10 mouse cellular contexts compared by ENCODE assay signal in genomic region chr8:104789886-104790680, GRCm38 (mm10). TPM values are rescaled to one million over a fixed set of nuclear protein-coding genes. Genes with fewer than 3 reads are reported as not detected.
DNase-seq lines count a peak whose midpoint lies in the region; ATAC-seq and TF ChIP-seq lines count a peak whose summit lies in the region.
"Had no signal": no experiment of that assay in that cellular context is flagged by ENCODE, and none has a peak within 500 bp of the region (broad histone marks: within the 10 kb centered on the region; RNA-seq: fewer than 3 reads in every experiment).

No protein-coding gene starts in this region.

- no peak overlapping the region for H3K4me2 ChIP-seq in liver, embryonic 14.5 days (ENCODE audit: low read depth)
- H3K4me2 ChIP-seq in liver, embryonic 11.5 days, result no peak overlapping the region

- no peak for DNase-seq in cerebellum, adult 11-12 months
- no peak for DNase-seq in liver, embryonic 14.5 days (ENCODE audit: low read depth in 3 of 3, low spot score in 3 of 3)
- no peak for DNase-seq in liver, embryonic 11.5 days (ENCODE audit: low spot score)
- peak; percentile 17 for DNase-seq in c-Kit-positive CD71-positive TER-119-positive erythroid progenitor cells, embryonic 14.5 days (ENCODE audit: low spot score)
- DNase-seq in kidney, postnatal 10 days, result peak; percentile 36
- no peak for DNase-seq in right cerebral cortex, postnatal 36 days (ENCODE audit: low spot score in 2 of 2)
- no peak for DNase-seq in spleen, adult 12 weeks (ENCODE audit: low spot score)

- TF ChIP-seq CTCF in liver, embryonic 14.5 days (IDR thresholded peaks at IDR 0.05; ENCODE audit: low read depth), result peak; percentile 50; the same call in 1 of the 2 replicates

- ATAC-seq in cerebellum, adult (ENCODE audit: insufficient number of reproducible peaks, low FRiP score, low TSS enrichment), result 0 out of 2 replicates have a peak, but pooled peaks have one; percentile 40
- ATAC-seq in liver, embryonic 14.5 days (ENCODE audit: insufficient read depth), result no peak
- ATAC-seq in liver, embryonic 11.5 days (replicated peaks; ENCODE audit: low FRiP score), result no peak

- H3K27ac ChIP-seq in liver, embryonic 14.5 days, result no peak overlapping the region
- no peak overlapping the region for H3K27ac ChIP-seq in liver, embryonic 11.5 days (ENCODE audit: low read depth, low read length)
- H3K27ac ChIP-seq: macrophage had no signal

- no peaks in the 10 kb centered on the region for H3K36me3 ChIP-seq in liver, embryonic 14.5 days (replicated peaks; ENCODE audit: control insufficient read depth, insufficient read depth, low read depth)
- no peaks in the 10 kb centered on the region for H3K36me3 ChIP-seq in liver, embryonic 11.5 days (ENCODE audit: control insufficient read depth, insufficient read depth, low read length)

- H3K9ac ChIP-seq in liver, embryonic 14.5 days (replicated peaks), result no peak overlapping the region
- no peak overlapping the region for H3K9ac ChIP-seq in liver, embryonic 11.5 days (ENCODE audit: low read depth, low read length)

- H3K9me3 ChIP-seq in liver, embryonic 14.5 days (ENCODE audit: control insufficient read depth, low read length), result no peaks in the 10 kb centered on the region
- no peaks in the 10 kb centered on the region for H3K9me3 ChIP-seq in liver, embryonic 11.5 days (ENCODE audit: control insufficient read depth, low read length)

- H3K27me3 ChIP-seq in liver, embryonic 14.5 days (ENCODE audit: control insufficient read depth, insufficient read depth, low read length), result no peaks in the 10 kb centered on the region
- no peaks in the 10 kb centered on the region for H3K27me3 ChIP-seq in liver, embryonic 11.5 days (replicated peaks; ENCODE audit: control insufficient read depth, insufficient read depth, low read length)

- 28% methylated on average over 3 of the region's 3 CpGs for WGBS in liver, embryonic 14.5 days (ENCODE audit: insufficient replicate concordance)
- 47% methylated on average over 3 of the region's 3 CpGs for WGBS in liver, embryonic 11.5 days

- TF ChIP-seq EP300 in liver, embryonic 14.5 days (IDR thresholded peaks at IDR 0.05; ENCODE audit: low read depth), result no peak

- H3K4me3 ChIP-seq in liver, embryonic 14.5 days (ENCODE audit: insufficient read depth in 1 of 2, low read depth in 2 of 2, low read length in 2 of 2), result no peak overlapping the region
- H3K4me3 ChIP-seq in liver, embryonic 11.5 days (ENCODE audit: low read depth, low read length), result no peak overlapping the region

- no peaks in the 10 kb centered on the region for H3K4me1 ChIP-seq in liver, embryonic 14.5 days (replicated peaks; ENCODE audit: control insufficient read depth in 2 of 2, insufficient read depth in 2 of 2, low read length in 1 of 2)
- H3K4me1 ChIP-seq in liver, embryonic 11.5 days (replicated peaks; ENCODE audit: control insufficient read depth, insufficient read depth, low read length), result no peaks in the 10 kb centered on the region

RNA-seq across cellular contexts. Expression of gene Ces2b, which starts 41.3 kb away (rescaled TPM):
- polyA plus RNA-seq in liver, embryonic 14.5 days (2012; rRNA removed), result 0.10 and 0.16 TPM in 2 replicates
- polyA plus RNA-seq in liver, embryonic 14.5 days (2014; fragmentation: Nextera tagmentation; extraction: Ambion mirVana), result 0.23 and 0.27 TPM in 2 replicates
- not detected in 2 replicates for polyA plus RNA-seq in liver, embryonic 11.5 days (2014; fragmentation: Nextera tagmentation; extraction: Ambion mirVana)
- polyA plus RNA-seq: macrophage had no signal

RNA-seq across cellular contexts. Expression of gene Ces2a, which starts 56.3 kb away (rescaled TPM):
- polyA plus RNA-seq in liver, embryonic 14.5 days (2012; rRNA removed), result 10.6 and 11.3 TPM in 2 replicates
- polyA plus RNA-seq in liver, embryonic 14.5 days (2014; fragmentation: Nextera tagmentation; extraction: Ambion mirVana), result 9.9 and 12.1 TPM in 2 replicates
- polyA plus RNA-seq in liver, embryonic 11.5 days (2014; fragmentation: Nextera tagmentation; extraction: Ambion mirVana), result 2.0 and 2.3 TPM in 2 replicates
- polyA plus RNA-seq: macrophage; testis, adult 2 months had no signal

RNA-seq across cellular contexts. Expression of gene Ces2c, which starts 56.8 kb away (rescaled TPM):
- 0.11 and 0.18 TPM in 2 replicates for polyA plus RNA-seq in liver, embryonic 14.5 days (2012; rRNA removed)
- polyA plus RNA-seq in liver, embryonic 14.5 days (2014; fragmentation: Nextera tagmentation; extraction: Ambion mirVana), result 0.06 TPM in 1 of 2 replicates, not detected in the other
- not detected in 2 replicates for polyA plus RNA-seq in liver, embryonic 11.5 days (2014; fragmentation: Nextera tagmentation; extraction: Ambion mirVana)
- polyA plus RNA-seq: macrophage; testis, adult 2 months had no signal

Comparison
In these comparisons a context has a peak if more than half of its experiments do, and no peak if none do; other contexts are left out.
1. DNase-seq: peak in c-Kit-positive CD71-positive TER-119-positive erythroid progenitor cells, embryonic 14.5 days (single experiment) and kidney, postnatal 10 days (single experiment); none in cerebellum, adult 11-12 months (single experiment), liver, embryonic 14.5 days (0 of 3), liver, embryonic 11.5 days (single experiment), right cerebral cortex, postnatal 36 days (0 of 2) and spleen, adult 12 weeks (single experiment).